Mouse (Mus musculus) lung, postnatal 0 days (tissue): ENCODE data around the gene Gm34653.

Source experiments
- CTCF ChIP-seq: IDR thresholded peaks from 2 replicates; pipeline ENCODE4 v1.5.1; 2016; ENCODE audit warnings: antibody characterized with exemption, mild to moderate bottlenecking
- EP300 ChIP-seq: IDR thresholded peaks from 2 replicates; pipeline ENCODE4 v1.6.1; 2016; ENCODE audit warnings: antibody characterized with exemption, mild to moderate bottlenecking, control low read depth

GRCm38 (mm10) chr2:34827591-34827990 lies 5.2 kb upstream of the Gm34653 start:
- no peak for TF ChIP-seq CTCF
- no peak for TF ChIP-seq EP300
